Mouse (Mus musculus): ENCODE data around the gene Hps1.
"Not testable (repeated sequence)": the region's sequence is repeated elsewhere in the genome, so short reads cannot be mapped to it uniquely, and the experiment has no call there.

The Hps1 gene

GRCm38 (mm10) chr19:42779531-42780155, at the start of gene Hps1:
Gene Hps1, minus strand, starts transcription at chr19:42779978.
- peak; percentile 86 for DNase-seq

DNA sequence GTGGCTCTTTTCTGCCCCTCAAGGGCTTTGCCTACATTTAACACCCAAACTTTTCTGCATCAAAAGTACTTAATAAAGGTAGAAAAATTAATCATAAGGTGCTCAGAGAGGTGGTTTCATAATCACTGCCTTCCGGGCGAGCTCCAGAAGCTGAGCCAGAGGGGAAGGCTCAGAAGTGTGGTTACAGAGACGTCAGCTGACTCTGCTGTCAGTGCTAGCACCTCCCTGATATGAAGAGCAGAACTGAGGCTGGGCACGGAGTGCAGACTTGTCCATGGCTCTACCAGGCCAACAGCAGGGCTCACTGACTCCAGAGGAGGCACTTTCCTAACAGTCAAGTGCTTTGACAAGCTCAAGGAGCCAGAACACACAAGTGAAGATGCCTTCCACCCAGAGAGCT, 49.4 kb upstream of the Hps1 start:
- no peak for DNase-seq

DNA sequence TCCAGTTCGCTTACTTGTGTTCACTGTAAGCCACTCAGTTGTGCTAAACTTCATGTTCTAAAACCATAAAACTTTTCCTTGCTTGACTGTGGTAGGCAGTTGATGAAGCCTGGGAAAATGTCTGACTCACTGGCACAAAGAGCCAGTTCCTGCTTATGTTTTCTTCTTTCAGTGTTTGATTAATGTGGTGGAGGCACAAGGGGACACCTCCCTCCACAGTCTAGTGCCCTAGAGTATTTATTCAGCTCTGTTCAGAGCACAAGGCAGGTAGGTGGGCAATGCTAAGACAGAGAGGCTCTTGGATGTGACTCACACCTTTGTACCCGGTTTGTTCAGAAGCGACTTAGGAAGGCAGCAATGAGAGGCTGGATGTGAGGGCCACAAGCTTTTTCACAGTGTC, 48.1 kb upstream of the Hps1 start:
- no peak for DNase-seq

DNA sequence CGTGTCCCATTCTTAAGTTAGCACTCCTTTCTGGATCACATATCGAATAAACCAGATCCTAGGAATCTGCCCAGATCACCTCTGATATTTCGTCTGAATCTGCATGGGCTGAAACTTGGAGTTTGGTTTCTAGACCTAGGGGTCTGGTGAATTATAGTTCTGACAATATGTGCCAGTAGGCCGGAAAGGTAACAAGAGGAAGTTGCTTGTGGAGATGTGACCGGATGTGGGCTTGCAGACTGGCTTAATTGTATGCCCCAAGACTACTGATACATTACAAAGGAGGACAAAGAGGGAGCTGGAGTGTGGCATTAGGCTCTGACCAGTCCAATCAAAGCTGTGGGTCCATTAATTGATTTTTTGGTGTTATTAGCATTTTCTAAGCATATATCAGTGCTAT, 40.3 kb upstream of the Hps1 start:
- DNase-seq: no peak

GRCm38 (mm10) chr19:42817761-42818160, 38.0 kb upstream of the Hps1 start:
- DNase-seq: no peak

GRCm38 (mm10) chr19:42816261-42816660, 36.5 kb upstream of the Hps1 start:
- DNase-seq: no peak

DNA sequence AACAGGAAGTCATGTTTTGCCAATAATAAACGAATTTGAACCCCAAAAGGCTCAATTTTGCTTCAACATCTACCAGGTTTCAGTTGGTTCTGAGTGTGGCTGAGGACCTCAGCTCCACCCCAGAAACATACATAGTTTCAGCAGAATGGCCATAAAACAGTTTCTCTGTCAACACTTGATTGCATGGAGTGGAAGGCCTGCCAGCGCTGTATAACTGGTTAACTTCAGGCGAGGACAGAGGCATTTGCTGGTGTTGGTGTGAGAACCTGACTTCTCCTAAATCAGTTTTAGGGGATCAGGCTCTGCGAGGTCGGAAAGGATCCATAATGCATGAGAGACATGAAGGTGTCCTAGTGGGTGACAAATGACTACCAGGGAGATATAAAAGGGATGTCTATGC, 30.4 kb upstream of the Hps1 start:
- DNase-seq: no peak

- no peak for DNase-seq
Observed at GRCm38 (mm10) chr19:42809491-42809890, 29.7 kb upstream of the Hps1 start.

DNA sequence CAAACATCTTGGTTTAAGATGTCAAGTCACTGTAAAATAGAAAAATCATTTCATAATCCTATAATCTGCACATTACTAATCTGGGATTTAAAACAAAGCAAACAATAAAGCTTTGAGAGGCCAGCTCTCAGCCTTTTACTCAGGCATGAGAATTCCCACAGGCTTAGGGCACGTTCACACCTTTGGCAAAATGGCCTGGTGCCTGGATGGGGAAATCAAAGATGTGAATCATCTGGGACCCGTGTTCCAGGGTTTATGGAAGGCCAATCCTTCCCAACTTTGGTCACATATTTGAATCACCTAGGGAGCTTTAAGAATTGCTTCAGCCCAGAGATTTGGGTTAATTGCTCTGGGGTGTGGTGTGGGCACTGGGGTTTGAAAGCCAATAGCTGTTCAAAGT, 18.1 kb upstream of the Hps1 start:
- no peak for DNase-seq

DNA sequence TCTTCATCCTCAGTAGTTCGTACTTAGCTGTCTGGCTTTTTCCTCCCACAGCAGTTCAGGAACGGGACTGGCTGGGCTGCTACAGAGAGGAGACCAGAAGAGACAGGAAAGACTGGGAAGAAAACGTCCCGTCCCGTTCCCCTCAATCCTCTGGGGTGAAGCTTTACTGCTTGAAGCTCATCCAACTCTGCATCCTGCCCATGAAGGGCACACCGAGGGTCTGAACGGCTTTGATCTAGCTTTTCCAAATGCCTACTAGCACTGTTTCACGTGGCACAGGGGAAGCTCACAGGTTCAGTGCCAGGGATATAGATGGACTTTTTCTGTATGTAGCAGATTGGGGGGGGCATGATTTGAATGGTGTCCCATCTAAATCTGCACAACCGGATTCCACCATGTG, 16.0 kb upstream of the Hps1 start:
- no peak for DNase-seq

GRCm38 (mm10) chr19:42794914-42795613, 15.3 kb upstream of the Hps1 start:
- peak; percentile 77 for DNase-seq

GRCm38 (mm10) chr19:42788311-42788710, 8.5 kb upstream of the Hps1 start:
- DNase-seq: no peak

DNA sequence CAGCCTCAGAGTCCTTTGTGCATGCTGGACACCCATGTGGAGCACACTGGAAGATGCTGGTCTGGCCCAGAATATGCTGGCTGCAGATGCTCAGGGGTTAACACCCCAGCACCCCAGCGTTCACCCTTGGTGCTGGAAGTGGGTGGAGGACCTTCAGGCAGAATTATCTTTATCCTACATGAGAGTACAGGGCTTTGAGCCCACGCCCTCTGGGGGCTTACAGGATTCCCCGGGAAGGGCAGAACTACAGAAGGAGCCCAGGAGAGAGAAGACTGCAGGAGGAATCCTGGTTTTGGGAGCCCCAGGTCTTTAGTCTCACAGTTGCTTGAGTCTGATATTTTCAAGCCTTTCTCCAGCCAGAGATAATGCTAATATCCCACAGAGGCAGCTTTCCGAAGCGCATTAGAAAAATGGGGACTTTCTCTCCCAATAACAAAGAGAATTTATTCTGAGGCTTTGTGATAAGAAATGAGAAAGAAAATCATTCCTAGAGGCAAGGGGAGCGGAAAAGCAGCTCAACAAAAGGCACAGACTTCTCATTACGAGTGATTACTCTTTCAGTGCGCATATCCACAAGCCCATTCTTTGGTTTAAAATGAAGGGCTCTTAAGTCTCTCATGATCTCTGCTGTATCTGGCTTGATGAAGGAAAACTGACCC, 5.9 kb upstream of the Hps1 start:
- DNase-seq: no peak

DNA sequence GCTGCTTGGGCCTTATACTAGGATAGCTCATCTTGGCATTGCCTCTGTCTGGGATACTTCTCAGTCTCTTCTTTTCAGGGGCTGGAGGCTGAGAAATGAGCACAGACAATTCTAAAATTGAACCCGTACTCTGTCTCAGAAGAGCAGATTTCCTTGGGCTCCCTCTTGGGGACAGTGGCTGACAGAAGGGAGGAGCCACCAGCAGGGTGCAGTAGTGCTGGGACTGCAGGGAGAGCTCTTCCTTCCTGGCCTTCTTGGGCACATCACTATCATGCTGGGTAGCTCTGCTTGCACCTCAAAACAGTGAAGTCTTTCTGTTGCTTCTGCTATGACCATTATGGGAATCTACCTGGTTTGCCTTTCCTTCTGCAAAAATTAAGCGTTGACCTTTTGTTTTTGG, 5.4 kb upstream of the Hps1 start:
- DNase-seq: no peak

- DNase-seq: not testable (repeated sequence)
Observed at GRCm38 (mm10) chr19:42780156-42780538, 369 bp upstream of the Hps1 start.

- DNase-seq: no peak
Observed at GRCm38 (mm10) chr19:42777801-42778200, 2.0 kb downstream of the Hps1 start.

- no peak for DNase-seq
Observed at GRCm38 (mm10) chr19:42776813-42777212, 3.0 kb downstream of the Hps1 start.

DNA sequence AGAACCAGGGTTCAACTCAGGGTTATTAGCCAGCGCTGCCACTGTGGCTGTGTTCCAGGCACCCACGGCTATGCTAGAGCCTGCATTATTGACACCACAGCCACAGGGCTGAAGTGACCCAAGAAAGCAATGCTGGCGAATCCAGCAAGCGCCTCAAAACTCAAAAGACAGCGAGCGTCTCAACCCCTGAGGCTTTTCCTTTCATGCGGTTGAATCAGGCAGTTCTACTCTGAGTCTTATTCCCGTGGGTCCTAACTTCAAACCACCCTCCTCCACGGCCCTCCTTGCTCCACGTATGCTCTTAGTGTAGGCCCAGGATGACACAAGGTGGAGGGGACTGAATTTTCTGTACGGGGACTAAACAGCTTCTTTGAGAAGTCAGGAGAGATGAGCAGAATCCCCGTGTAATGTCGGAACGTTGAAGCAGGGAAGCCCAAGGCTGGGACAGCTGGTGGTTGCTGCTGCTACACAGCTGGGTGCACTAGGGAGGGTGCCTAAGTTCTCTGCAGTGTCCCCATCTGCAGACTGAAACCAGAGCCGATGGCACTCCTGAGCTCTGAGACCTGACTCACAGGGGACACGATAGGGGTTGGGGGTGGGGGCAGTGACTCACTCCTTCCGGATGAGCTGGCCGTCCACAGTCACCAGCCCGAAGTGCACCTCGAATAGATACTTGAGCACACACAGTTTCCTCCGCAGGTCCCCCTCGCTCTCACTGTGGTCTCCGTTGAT, 9.5 kb downstream of the Hps1 start:
- no peak for DNase-seq

DNA sequence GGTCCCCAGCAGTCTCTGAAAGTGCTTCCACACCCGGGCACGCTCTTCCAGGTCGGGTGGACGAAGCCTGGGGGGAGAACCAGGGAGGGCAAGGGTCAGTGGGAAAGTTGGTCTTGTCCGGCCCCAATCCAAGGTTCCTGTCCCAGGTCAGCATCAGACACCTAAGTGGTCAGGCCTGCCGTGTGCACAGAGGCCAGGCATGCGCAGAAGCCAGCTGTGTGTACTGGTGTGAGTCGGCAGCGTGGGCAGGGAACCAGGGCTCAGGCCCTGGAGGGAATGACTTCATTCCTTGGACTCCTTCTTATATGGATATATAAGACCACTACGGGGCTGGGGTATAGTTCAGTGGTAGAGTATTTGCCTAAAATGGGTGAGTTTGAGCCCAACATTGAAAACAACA, 10.1 kb downstream of the Hps1 start:
- DNase-seq: no peak

- no peak for DNase-seq
Observed at GRCm38 (mm10) chr19:42767361-42767760, 12.4 kb downstream of the Hps1 start.

- DNase-seq: no peak
Observed at GRCm38 (mm10) chr19:42764398-42764797, 15.4 kb downstream of the Hps1 start.

DNA sequence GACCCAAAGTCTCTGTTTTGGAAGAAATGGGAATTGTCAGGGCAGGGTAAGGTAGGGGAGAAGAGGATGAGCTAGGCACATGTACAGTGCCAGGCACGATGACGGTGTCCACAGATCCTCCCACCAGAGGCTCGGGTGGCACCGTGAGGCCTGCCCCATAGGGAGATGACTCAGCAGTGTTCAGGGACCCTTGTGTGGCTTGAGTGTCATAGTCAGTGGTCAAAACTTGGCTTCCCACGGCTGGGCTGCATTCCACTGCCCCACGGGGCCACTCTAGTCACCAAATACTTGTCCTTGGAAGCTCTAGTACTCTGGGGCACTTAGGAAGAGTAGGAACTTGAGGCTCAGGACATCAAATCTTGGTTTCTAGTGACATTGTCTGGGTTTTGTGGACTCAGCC, 23.1 kb downstream of the Hps1 start:
- DNase-seq: no peak

- no peak for DNase-seq
Observed at GRCm38 (mm10) chr19:42755148-42755870, 24.5 kb downstream of the Hps1 start.
